Mouse (Mus musculus) hematopoietic stem cell, adult 5-6 weeks (primary cell): ENCODE results near the gene Nup93. TPM values are rescaled to one million over a fixed set of nuclear protein-coding genes. Genes with fewer than 3 reads are reported as not detected.

Experiments used
- ATAC-seq, 2 experiments: fragments of 125-278 bp in 1 of 2; replicated peaks in 1 of 2; 2 replicates each; pipeline ENCODE4 v1.8.0; 2016 to 2017; ENCODE audit warnings: inconsistent platforms in 2 of 2, mild to moderate bottlenecking in 2 of 2, moderate number of reproducible peaks in 2 of 2, low read depth in 1 of 2, moderate TSS enrichment in 1 of 2; ENCODE audit not compliant: low FRiP score in 2 of 2, poor library complexity in 2 of 2, severe bottlenecking in 2 of 2, insufficient read depth in 1 of 2, low TSS enrichment in 1 of 2
- total RNA-seq: library from RNA; stranded (forward); fragments of 172-1452, 232-1000 nt; gene quantifications from 2 replicates; pipeline ENCODE4 v1.2.3, GENCODE M21; 2017

The Nup93 gene
- total RNA-seq, 1 experiment from 2014 or later = 29.3 TPM

DNA sequence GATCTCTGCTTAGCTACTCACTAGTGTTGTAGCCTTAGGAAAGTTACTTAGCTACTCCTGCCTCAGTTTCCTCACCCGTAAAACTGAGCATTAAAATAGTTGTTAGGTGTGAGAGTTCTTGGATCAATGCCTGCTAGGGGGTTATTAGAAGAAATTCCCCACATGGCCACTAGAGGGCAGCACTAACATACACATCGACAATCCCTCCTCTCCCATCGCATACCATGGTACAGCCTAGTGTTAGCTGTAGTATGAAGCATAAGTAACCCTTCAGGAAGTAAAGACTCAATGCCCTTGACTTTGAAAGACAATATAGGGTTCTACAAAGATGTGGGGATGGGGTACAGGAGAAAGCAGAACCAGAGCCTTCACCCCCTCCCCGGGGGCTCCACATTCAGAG is 116.4 kb downstream of the Nup93 start:
- ATAC-seq = peak; percentile 47 to 59; a peak in 3 of 4 replicates

DNA sequence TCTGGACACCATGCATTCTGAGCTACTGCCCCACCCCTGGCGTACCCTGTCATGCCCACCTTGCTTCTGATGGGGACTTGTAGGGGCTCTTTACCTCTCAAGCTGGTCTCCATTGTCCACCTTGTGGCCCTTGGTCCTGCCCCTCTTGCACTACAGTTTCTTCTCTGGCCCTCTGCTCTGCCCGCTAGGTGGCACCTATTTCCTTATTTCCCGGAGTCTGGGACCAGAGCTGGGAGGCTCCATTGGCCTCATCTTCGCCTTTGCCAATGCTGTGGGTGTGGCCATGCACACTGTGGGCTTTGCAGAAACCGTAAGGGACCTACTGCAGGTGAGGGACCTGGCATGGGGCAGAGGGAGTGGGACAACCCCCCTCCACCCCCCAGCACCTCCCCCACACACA is 119.0 kb downstream of the Nup93 start:
- ATAC-seq = no peak

DNA sequence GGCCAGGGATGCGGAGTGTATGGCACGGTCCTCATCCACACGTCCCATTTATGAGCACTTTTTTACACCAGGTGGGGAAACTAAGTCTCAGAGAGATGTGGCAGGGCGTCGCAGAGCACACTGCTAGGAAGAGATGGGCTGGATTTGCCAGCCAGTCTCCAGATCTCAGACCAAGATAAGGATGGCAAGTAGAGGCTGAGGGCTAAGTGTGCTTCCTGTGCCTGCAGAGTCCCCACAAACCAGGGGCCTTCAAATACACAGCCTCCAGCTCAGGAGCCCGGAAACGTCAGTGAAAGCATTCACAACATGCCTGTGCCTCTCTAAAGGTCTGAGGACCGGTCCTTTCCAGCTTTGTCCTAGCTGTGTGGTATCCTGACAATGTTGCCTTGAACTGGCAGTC is 123.2 kb downstream of the Nup93 start:
- no peak; a peak in 1 of 4 replicates for ATAC-seq

DNA sequence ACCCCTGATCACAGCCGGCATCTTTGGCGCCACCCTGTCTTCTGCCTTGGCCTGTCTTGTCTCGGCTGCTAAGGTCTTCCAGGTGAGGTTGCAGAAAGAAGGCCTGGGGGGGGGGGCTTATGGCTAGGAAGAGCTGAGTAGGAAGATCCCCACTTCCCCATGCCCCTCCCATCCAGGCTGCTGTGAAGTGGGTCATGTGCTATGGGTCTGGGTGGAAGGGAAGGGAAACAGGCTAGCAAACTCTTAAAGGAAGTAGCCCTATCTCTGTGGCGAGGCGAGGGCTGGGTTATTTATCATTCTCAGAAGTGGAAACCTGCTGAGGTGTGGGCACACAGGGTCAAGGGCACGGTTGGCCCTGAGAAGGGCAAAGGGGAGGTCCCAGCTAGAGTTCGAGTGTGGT is 126.4 kb downstream of the Nup93 start:
- ATAC-seq = peak in 1 of 2 experiments; percentile 48; a peak in 1 of 4 replicates

DNA sequence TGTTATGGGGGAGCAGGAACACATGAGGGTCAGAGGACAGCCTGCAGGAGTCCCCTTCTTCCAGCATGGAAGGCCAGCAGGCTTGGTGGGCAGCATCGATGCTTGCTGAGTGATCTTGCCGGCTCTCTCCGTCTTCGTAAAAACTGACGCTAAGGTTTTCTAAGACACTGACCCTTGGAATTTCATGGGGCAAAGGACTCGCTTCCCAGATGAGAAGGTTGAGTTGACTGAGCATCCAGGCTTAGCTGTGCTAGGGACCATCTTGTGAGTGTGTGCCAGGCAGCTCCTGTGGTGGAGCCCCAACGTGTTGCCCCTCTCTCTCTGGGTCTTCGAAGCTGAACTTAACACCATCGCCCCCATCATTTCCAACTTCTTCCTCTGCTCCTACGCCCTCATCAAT is 128.3 kb downstream of the Nup93 start:
- ATAC-seq = no peak

DNA sequence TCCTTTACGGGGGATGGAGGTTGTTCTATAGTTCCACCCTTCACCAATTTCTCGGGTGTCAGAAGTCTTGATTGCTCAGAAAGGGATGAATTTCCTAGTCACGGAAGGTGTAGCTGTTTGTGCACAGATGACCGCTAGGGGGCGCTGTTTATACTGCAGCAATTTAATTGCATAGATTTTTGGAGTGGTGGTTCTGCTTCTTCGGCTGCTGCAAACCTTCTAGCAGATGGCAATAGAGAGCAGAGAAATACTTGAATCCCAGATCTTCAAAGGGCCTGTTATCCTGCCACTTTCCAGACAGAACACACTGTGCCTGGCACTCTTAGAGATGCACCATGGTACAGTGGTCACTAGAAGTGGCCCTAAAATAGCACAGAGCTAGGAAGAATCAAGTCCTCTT is 128.9 kb downstream of the Nup93 start:
- peak; percentile 48; a peak in 3 of 4 replicates for ATAC-seq

DNA sequence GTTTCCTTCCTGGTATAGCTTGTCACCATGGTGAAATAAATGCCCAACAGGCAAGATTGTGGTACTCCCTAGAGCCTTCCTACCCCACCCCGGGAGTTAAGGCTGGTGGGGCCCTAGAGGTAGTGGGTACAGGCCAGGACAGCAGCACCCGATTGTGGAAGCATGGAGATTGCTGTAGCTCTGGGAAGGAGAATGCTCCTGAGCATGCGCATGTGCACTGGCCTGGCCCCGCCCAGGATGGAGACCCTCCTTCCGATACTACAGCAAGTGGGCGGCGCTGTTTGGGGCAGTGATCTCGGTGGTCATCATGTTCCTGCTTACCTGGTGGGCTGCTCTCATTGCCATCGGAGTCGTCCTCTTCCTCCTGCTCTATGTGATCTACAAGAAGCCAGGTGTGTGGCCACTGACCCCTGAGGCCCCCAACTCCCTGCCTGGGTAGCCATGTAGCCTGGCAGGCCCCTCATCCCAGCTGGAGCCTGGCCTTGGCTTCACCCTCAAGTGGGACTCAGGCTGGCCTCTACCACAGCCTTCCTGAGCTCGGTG is 129.5 kb downstream of the Nup93 start:
- ATAC-seq = no peak

DNA sequence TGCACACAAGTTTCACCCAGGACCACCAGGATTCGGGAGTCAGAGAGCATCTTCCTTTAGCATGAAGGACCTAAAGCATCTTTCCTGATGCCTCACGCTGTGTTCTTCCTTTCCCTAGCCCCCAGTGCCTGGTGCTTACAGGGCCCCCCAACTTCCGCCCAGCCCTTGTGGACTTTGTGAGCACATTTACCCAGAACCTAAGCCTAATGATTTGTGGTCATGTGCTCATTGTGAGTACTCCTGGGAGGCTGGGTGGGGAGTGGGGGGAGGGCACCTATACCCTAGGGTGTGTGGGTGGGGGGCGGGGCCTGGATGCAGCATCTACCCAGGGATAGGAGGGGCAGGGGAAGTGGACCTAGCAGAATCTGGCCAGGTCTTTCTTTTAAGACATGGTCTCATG is 131.3 kb downstream of the Nup93 start:
- ATAC-seq = no peak

DNA sequence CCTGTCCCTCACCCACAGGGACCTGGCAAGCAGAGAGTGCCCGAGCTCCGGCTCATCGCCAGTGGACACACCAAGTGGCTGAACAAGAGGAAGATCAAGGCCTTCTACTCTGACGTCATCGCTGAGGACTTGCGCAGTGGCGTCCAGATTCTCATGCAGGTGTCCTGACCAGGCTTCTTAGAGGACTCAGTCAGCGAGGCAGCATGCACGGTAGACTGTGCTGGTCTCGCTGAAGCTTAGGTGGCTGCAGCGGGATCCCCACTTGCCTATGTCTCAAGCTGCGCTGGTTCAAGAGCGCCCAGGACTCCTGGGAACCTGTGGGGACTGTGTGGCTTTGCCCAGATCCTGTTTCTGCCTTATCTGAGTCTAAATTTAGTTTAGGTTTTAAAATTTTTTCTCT is 131.9 kb downstream of the Nup93 start:
- no peak for ATAC-seq

DNA sequence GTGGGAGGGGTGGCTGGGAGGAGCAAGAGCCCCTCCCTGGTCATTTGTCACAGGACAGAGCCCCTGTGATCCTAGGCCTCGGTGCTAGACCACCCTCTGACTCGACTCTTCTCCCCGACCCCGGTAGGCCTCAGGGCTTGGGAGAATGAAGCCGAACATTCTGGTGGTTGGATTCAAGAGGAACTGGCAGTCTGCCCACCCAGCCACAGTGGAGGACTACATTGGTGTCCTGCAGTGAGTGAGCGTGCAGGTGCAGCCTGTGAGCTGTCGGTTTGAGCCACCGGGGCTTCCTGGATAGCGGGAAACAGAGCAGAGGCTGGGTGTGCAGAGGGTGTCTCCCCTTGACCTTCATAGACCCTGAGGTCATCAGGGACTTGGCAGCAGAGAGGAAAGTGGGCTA is 134.1 kb downstream of the Nup93 start:
- ATAC-seq = peak; percentile 40 to 58

DNA sequence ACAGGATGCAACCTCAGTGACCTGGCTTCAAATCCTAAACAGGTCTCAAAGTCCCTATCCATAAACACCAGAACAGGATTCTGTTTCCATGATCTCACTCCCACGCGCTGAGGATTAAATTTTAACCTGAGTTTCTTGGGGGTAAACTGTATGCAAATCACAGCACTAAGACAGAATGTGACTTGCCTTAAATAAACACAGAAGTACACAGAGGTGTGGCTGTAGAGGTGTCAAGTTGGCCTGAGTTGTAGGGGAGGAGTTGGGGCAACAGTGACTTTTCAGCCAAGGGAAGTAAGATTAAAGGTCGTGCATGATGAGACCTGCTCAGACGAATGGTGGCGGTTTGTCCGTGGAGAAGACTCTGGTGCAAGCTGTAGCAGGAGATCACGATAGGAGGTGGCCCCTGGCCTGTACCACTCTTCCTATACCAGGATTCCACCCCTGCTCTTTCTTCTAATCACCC is 139.7 kb downstream of the Nup93 start:
- ATAC-seq = peak in 1 of 2 experiments; percentile 6; a peak in 1 of 4 replicates

DNA sequence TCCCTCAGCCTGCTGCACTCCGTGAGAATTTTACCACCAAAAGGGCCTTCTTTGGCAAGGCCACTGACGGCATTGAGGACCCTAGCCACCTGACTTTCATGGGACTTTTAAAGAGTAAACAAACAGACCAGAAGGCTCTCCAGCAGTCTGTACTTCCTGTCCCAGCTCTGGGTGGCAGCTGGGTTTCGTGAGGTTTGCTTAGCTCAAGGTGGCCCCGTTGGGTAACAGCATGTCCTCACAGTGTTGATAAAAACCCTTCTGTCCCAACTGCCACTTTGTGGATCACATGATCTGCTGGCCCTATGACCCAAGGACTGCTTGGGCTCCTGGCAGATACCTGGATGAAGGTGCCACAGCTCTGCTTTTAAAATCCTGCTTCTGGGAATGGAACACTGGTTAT is 140.2 kb downstream of the Nup93 start:
- peak; percentile 72 to 82; a peak in 3 of 4 replicates for ATAC-seq

DNA sequence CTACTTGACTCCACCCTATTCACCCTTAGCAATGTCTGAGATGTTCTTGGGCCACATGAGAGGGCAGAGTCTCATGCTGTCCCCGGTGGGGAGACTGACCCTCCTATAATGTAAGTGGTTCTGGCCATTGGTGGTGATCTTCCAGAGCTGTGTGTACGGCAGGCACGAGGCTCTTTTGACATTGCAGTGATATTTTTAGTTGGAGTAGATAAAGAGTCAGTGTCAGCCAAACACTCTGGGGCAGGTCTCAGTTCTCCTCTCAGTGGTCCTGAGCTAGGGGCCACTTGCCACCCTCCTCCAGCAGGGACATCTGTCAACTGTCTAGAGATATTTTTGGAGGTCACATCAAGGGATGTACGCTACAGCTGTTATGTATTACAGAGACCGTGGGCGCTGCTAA is 142.9 kb downstream of the Nup93 start:
- ATAC-seq = no peak

DNA sequence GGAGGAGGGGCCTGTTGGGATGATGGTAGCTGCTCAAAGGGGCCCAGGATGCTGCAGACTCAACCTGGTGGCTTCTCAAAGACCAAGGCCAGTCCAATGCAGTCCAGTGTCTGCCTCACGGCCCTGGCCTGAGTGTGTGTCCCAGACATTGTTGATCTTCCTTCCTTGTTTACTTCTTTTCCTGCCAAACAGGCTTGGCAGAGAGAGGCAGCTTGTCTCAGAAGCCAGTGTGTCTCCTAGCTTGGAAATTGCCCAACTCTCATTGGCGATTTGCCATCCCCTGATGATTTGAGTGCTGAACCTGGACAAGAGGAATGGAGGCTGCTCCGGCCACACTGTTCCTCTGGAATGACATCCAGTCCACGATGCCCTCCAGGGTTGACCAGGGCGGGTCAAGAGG is 144.2 kb downstream of the Nup93 start:
- ATAC-seq = no peak

DNA sequence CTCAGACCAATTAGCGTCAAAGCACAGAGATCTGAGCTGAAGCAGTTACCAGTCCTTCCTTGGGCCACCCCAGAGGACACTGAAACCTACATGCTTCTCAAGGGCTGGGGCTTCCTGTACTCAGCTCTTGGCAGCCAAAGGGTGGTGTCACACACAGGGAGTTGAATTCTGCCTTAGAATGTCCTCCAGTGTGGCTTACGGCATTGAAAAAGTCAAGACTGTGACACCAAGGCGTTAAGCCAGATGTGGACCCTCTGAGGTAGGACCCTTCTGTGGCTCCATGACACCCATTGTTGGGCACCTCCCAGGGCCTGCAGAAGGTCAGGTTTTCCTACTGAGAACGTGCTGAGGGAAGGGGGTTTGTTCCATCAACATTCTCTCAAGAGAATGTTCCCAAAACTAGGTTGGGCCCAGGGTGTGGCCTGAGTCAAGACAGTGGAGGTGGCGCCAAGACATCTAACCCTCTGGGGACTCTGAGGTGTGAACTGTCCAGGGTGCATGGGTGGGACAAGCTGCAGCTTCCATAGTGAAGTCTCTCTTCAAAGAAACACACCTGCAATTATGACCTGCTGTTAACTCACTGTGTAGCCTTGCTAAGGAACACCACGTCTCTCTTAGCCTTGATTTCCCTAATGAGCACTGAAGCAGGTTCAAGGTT is 147.5 kb downstream of the Nup93 start:
- no peak for ATAC-seq

DNA sequence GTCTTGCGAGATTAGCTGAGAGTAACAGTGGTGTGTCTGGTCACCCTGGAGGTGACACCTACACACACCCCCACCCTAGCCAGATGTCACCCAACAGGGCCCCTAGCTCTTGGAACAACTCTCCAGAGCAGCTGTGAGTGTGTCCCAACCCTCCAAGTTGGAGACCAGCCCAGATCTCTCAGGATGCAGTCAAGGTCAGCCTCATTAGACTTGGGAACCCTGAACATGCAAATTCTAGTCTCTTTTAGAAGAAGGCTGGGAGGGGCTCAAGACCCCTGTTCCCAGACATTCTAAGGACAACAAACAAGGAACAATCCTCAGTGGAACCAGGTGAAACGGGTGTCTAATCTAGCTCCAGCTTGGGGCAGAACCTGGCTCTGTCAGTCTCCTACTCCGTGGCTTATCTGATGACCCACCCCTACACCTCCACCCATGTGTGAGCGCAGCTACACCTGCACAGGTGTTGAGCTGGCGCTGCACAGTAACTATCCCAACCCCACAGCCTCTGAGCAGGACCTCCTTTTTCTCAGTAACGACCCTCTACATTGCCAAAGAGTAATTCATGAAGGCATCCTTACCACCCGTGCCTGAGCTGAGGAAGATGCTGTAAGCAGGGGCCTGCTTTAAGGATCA is 148.4 kb downstream of the Nup93 start:
- 0 out of 4 replicates have a peak, but pooled peaks of 1 of the 2 experiments have one; percentile 0 for ATAC-seq

DNA sequence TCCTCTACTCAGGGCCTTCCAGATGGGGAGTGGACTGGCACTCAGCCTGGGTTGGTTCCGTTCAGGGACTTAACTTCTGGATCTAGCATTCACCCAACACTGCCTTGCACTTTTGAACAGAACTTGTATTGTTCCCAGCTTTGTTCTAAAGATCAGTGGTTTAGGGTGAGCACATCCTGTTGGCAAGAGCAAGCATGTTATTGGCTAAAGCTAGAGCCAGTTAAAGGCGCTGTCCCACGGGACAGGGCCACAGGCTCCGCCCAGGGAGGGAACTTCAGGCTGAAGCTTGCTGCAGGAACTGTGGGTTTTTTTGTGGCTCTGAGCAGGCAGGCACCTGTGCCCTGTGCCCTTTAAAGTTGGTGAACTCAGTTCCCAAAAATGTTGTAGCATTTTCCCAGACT is 148.9 kb downstream of the Nup93 start:
- ATAC-seq = peak; percentile 82 to 88

DNA sequence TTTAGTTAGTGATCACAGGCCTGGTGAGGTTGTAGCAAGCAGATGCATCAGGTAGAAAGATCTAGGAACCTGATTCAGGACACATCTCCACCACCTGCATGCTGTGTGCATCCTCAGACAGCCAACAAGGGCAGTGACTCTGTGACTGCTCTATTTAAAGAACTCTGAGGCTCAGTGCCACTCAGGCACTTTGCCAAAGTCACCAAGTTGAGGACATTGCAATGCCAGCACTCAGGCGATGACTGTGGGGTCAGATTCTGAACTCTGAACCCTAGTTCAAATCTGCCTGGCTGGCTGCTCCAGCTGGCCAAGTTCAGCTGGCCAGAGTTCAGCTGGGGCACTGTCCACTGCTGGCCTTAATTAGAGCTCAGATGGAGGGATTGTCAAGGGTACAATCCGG is 149.5 kb downstream of the Nup93 start:
- no peak for ATAC-seq
